Mouse (Mus musculus) C2C12 (cell line): Measurements from ENCODE around the gene Panx3.

Source experiments
- CEBPB ChIP-seq: IDR thresholded peaks from one replicate; pipeline ENCODE4 v1.6.1; 2011; ENCODE audit warnings: low read depth, mild to moderate bottlenecking, control low read depth, moderate library complexity
- CTCF ChIP-seq: IDR thresholded peaks from one replicate; pipeline ENCODE4 v1.5.1; 2011; ENCODE audit not compliant: control insufficient read depth, insufficient read depth, insufficient read length
- FOSL1 ChIP-seq: IDR thresholded peaks from one replicate; pipeline ENCODE4 v1.8.0; 2011; ENCODE audit warnings: mild to moderate bottlenecking, low read length; ENCODE audit not compliant: poor library complexity, insufficient read depth, severe bottlenecking
- MAX ChIP-seq: IDR thresholded peaks from one replicate; pipeline ENCODE4 v1.6.1; 2011; ENCODE audit warnings: mild to moderate bottlenecking, control low read depth
- MYOD1 ChIP-seq: IDR thresholded peaks from one replicate; pipeline ENCODE4 v1.6.1; 2011; ENCODE audit warnings: low read depth; ENCODE audit not compliant: control insufficient read depth, insufficient read length
- MYOG ChIP-seq: IDR thresholded peaks from one replicate; pipeline ENCODE4 v1.6.1; 2011; ENCODE audit not compliant: control insufficient read depth, insufficient read length; ENCODE audit errors: extremely low read depth
- USF1 ChIP-seq: IDR thresholded peaks from one replicate; pipeline ENCODE4 v1.6.1; 2011; ENCODE audit warnings: low read depth, mild to moderate bottlenecking, control low read depth, moderate library complexity

- TF ChIP-seq CTCF (no peak), USF1 (no peak), MAX (no peak), MYOG (no peak), FOSL1 (no peak), MYOD1 (no peak), CEBPB (no peak)
These were observed 45.1 kb downstream of the Panx3 start for GRCm38 (mm10) chr9:37623981-37624380.
